Mouse (Mus musculus) liver, embryonic 14 days (tissue): Measurements from ENCODE around the gene Hoxa3. TPM values are rescaled to one million over a fixed set of nuclear protein-coding genes. Genes with fewer than 3 reads are reported as not detected.

ENCODE experiments used
- polyA plus RNA-seq: library from polyadenylated mRNA; depleted of rRNA; stranded (reverse); fragments of >200 nt; gene quantifications from 2 replicates; pipeline ENCODE4 v1.2.3, GENCODE M21; 2012; rRNA removed

Gene Hoxa3
- polyA plus RNA-seq, result 0.44 and 0.45 TPM in 2 replicates

GRCm38 (mm10) chr6:52213119-52213986 is at the start of gene Hoxa3, which contains the start of gene Gm28308:
Hoxa3 (minus strand) TSS chr6:52213336.
Gm28308 (minus strand) TSS chr6:52213339.

GRCm38 (mm10) chr6:52260654-52261575 is 47.8 kb upstream of the Hoxa3 start, which contains the start of gene Hoxa13:
Hoxa13 (minus strand) TSS chr6:52260880.

GRCm38 (mm10) chr6:52245757-52246142 is 32.6 kb upstream of the Hoxa3 start, which contains the start of gene Hoxa11:
Hoxa11 (minus strand) TSS chr6:52245810.

GRCm38 (mm10) chr6:52240389-52241000 is 27.4 kb upstream of the Hoxa3 start, which contains the start of gene Hoxa10:
Hoxa10 (minus strand) TSS chr6:52240854.

GRCm38 (mm10) chr6:52230516-52231165 is 17.5 kb upstream of the Hoxa3 start, which contains the start of gene Hoxa9:
Hoxa9 (minus strand) TSS chr6:52231089.

GRCm38 (mm10) chr6:52221337-52221992 is 8.3 kb upstream of the Hoxa3 start, which contains the start of gene Hoxa7:
Hoxa7 (minus strand) TSS chr6:52221854.

GRCm38 (mm10) chr6:52208072-52208867 is 4.9 kb downstream of the Hoxa3 start, which contains the start of gene Hoxa6:
Hoxa6 (minus strand) TSS chr6:52208722.

GRCm38 (mm10) chr6:52204050-52204752 is 8.9 kb downstream of the Hoxa3 start, which contains the start of gene Hoxa5:
Hoxa5 (minus strand) TSS chr6:52204587.

GRCm38 (mm10) chr6:52190906-52191810 is 22.0 kb downstream of the Hoxa3 start, which contains the start of gene Hoxa4:
Hoxa4 (minus strand) TSS chr6:52191753.

GRCm38 (mm10) chr6:52177061-52177735 is 35.9 kb downstream of the Hoxa3 start, which contains the start of gene 5730596B20Rik:
5730596B20Rik (plus strand) TSS chr6:52177498.

GRCm38 (mm10) chr6:52164626-52165440 is 48.3 kb downstream of the Hoxa3 start, which contains the start of gene Hoxa2:
Hoxa2 (minus strand) TSS chr6:52164831.

GRCm38 (mm10) chr6:52158276-52159051 is 54.7 kb downstream of the Hoxa3 start, which contains the start of gene Hoxa1:
Hoxa1 (minus strand) TSS chr6:52158317.

